Mouse (Mus musculus) erythroblast, adult 5-6 weeks (primary cell): ENCODE measurements around the gene Ybx3. TPM values are rescaled to one million over a fixed set of nuclear protein-coding genes. Genes with fewer than 3 reads are reported as not detected.

Experiments
- ATAC-seq: replicated peaks from 2 replicates; pipeline ENCODE4 v1.8.0; 2016; ENCODE audit warnings: moderate number of reproducible peaks, mild to moderate bottlenecking, moderate TSS enrichment, inconsistent platforms; ENCODE audit not compliant: poor library complexity, low FRiP score, severe bottlenecking
- total RNA-seq, 2 experiments: library from RNA; stranded (forward) in 1 of 2; stranded (reverse) in 1 of 2; fragments of 150-400 nt in 1 of 2; fragments of 200-764, 138-1000 nt in 1 of 2; gene quantifications; 2 replicates each; pipeline versions ENCODE4 v1.2.3 to v1.2.4; 2015 to 2017; ENCODE audit warnings: low replicate concordance in 2 of 2

The Ybx3 gene
- total RNA-seq, 2 experiments from 2014 or later, result 322 to 388 TPM

- ATAC-seq, result no peak
Observed at GRCm38 (mm10) chr6:131347026-131347425, 41.2 kb downstream of the Ybx3 start.

- ATAC-seq, result no peak
Observed at GRCm38 (mm10) chr6:131344346-131344745, 43.9 kb downstream of the Ybx3 start.

GRCm38 (mm10) chr6:131340082-131340481 lies 48.2 kb downstream of the Ybx3 start:
- ATAC-seq, result no peak

DNA sequence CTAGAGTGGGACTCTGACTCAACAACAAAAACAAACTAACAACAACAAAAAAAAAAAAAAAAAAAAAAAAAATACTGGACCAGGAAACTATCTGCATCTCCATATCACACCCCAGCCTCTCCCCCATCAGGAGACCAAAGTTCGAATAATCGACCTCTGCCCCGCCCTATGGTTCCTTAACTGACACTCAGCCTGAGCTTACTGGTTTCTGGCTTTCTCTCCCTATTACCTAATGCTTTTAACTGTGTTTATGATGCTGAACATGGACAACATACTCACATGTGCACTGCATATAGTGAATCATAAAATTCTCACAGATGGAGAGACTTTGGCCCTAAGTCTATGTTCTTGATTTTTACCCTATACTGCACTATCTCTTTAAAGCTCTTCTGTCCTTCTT lies 49.0 kb downstream of the Ybx3 start:
- ATAC-seq, result no peak

DNA sequence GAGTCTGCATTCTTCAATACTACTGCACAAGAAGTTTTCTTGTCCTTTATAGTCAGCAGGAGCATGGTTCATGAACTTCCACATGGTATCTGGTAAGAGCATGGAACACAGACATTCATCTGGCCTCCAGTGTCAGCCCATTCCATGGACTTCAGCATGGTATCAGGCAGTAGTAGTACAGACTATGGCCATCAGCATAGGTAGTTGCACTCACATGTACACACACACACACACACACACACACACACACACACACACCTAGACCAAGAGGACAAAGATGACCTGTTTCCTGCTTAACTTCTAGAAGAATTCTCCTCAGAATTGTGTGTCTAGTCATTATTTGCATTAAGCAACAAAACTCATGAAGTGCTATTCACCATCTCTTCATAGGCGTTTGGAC lies 49.5 kb downstream of the Ybx3 start:
- ATAC-seq, result no peak

DNA sequence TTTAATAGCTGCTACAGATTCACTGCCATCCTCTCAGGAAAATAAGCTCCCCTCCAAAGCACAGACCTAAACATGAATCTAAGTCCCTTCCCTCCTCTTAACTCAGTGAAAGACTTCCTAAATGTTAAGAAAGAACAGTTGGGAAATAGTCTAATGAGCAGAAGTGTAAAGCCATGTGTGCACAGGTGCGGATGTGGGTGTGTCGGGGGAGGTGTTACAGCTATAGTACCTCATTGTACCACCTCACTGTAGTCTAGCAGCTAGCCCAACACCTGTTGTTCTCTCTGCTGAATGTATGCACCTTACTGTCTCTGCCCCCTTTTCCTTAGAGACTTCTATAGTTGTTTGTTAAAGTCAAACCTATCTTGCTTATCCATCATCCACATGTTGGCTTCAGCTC lies 61.2 kb downstream of the Ybx3 start:
- ATAC-seq, result no peak

- ATAC-seq, result no peak
Observed at GRCm38 (mm10) chr6:131321854-131322639, 66.2 kb downstream of the Ybx3 start.

- ATAC-seq, result no peak
Observed at GRCm38 (mm10) chr6:131316155-131317101, 71.8 kb downstream of the Ybx3 start.

Other genes with a start within 250 kb of the Ybx3 start
- gene Klra2, start 141.1 kb downstream of the Ybx3 start, total RNA-seq (2015; ENCODE audit: low replicate concordance), result 10.2 and 19.4 TPM in 2 replicates
- 7.5 and 8.3 TPM in 2 replicates for gene Klra2, start 141.1 kb downstream of the Ybx3 start, total RNA-seq (2017; ENCODE audit: low replicate concordance)
- 13.1 and 14.2 TPM in 2 replicates for gene Magohb, start 95.2 kb downstream of the Ybx3 start, total RNA-seq (2015; ENCODE audit: low replicate concordance)
- gene Magohb, start 95.2 kb downstream of the Ybx3 start, total RNA-seq (2017; ENCODE audit: low replicate concordance), result 5.1 and 14.8 TPM in 2 replicates
- gene Styk1, start 34.9 kb downstream of the Ybx3 start, total RNA-seq (2015; ENCODE audit: low replicate concordance), result 0.58 TPM in 1 of 2 replicates, not detected in the other
- 1.4 TPM in 1 of 2 replicates, not detected in the other for gene Styk1, start 34.9 kb downstream of the Ybx3 start, total RNA-seq (2017; ENCODE audit: low replicate concordance)
- not detected in 2 replicates for gene 5430401F13Rik, start 97.9 kb upstream of the Ybx3 start, total RNA-seq (2015; ENCODE audit: low replicate concordance)
- gene 5430401F13Rik, start 97.9 kb upstream of the Ybx3 start, total RNA-seq (2017; ENCODE audit: low replicate concordance), result not detected in 2 replicates
- not detected in 2 replicates for gene Gm6619, start 97.9 kb upstream of the Ybx3 start, total RNA-seq (2015; ENCODE audit: low replicate concordance)
- not detected in 2 replicates for gene Gm6619, start 97.9 kb upstream of the Ybx3 start, total RNA-seq (2017; ENCODE audit: low replicate concordance)
- not detected in 2 replicates for gene Tas2r130, start 242.4 kb upstream of the Ybx3 start, total RNA-seq (2015; ENCODE audit: low replicate concordance)
- not detected in 2 replicates for gene Tas2r130, start 242.4 kb upstream of the Ybx3 start, total RNA-seq (2017; ENCODE audit: low replicate concordance)